Mouse (Mus musculus): Measurements from ENCODE around the gene Bnip3. TPM values are rescaled to one million over a fixed set of nuclear protein-coding genes. Genes with fewer than 3 reads are reported as not detected.

Bnip3 gene
- polyA plus RNA-seq, 1 experiment = 4.7 TPM

DNA sequence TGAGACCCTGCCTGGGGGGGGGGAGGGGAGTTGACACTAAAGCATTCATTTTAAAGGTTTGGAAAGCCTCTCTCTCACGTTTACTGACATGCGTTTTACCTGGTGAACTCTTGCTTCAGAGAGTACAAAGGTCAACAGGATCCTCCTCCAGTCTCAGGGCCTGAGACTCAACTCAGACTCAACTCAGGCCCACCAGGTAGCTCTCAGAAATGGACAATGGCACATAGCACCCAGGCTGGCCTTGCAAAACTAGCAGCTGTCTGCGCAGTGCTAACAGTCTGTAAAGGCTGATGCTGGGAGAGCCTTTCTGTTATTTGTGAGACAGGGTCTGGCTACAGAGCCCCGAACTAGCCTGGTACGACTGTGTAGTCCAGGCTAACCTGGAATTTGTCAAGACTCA, 1.3 kb downstream of the Bnip3 start:
- Histone ChIP-seq H3K4me1 (ENCODE audit: control insufficient read depth, insufficient read depth, insufficient read length) (0 out of 2 replicates have a peak, but pooled peaks cover 5% of the 10 kb centered on the region), H3K27ac (ENCODE audit: insufficient read depth, low read length) (no peak overlapping the region), H3K27me3 (ENCODE audit: control insufficient read depth, insufficient read depth, low read length) (no peaks in the 10 kb centered on the region), H3K36me3 (ENCODE audit: control insufficient read depth, insufficient read depth, low read length) (no peaks in the 10 kb centered on the region), H3K4me3 (ENCODE audit: extremely low read depth, insufficient read depth, insufficient read length) (no peak overlapping the region)
- no peak for TF ChIP-seq CTCF (IDR thresholded peaks at IDR 0.05; ENCODE audit: extremely low read depth, insufficient read depth, insufficient read length, insufficient replicate concordance)
- no peak for TF ChIP-seq POLR2A (IDR thresholded peaks at IDR 0.05; ENCODE audit: low read depth, low read length)
- DNase-seq (ENCODE audit: low read depth in 1 of 2, low spot score in 2 of 2) = no peak
- WGBS = 93% methylated on average over 5 of the region's 5 CpGs

DNA sequence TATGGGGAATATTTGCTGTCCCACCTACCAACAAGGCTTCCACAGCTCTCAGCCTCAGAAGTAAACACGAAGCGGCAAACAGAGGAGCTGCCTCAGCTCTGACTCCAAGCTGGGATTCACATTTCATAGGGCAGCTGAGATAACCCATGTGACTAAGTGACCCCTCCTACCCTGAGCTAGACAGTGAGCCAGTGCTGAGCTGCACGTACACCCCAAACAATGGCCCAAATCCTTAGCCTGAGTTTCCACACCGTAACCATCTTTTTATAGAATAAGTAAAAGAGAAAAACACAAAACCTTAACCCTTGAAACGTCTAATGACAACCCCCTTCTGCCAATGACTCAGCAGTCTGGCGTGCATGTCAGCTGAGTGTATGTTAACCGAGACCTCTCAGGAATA, 2.3 kb downstream of the Bnip3 start:
- DNase-seq (ENCODE audit: low read depth in 1 of 2, low spot score in 2 of 2) = no peak

DNA sequence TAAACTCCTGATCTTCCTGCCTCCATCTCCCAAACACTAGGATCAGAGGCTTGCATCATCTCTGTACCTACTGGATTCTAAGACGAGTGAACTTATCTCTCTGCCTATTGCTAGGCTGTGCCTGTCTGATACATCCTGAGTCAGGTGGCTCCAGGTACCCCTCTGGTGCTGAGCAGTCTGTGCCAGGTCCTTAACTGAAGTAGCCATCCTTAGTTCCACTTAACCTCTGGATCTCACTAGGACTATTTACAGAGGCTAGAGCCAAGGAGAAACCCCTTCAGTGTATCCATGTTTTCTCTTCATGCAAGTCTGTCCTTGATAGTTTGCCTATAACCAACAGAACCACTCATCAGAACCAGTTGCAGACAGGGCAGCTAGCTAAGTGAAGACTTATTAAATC, 2.9 kb downstream of the Bnip3 start:
- Histone ChIP-seq H3K4me1 (ENCODE audit: control insufficient read depth, insufficient read depth, insufficient read length) (0 out of 2 replicates have a peak, but pooled peaks cover 5% of the 10 kb centered on the region), H3K36me3 (ENCODE audit: control insufficient read depth, insufficient read depth, low read length) (no peaks in the 10 kb centered on the region), H3K4me3 (ENCODE audit: extremely low read depth, insufficient read depth, insufficient read length) (no peak overlapping the region), H3K27ac (ENCODE audit: insufficient read depth, low read length) (no peak overlapping the region), H3K27me3 (ENCODE audit: control insufficient read depth, insufficient read depth, low read length) (no peaks in the 10 kb centered on the region)
- no peak for DNase-seq (ENCODE audit: low read depth in 1 of 2, low spot score in 2 of 2)
- 90% methylated on average over 1 of the region's 1 CpGs for WGBS
- TF ChIP-seq CTCF (IDR thresholded peaks at IDR 0.05; ENCODE audit: extremely low read depth, insufficient read depth, insufficient read length, insufficient replicate concordance) = no peak

More for the DNA sequence above, 2.3 kb downstream of the Bnip3 start:
- H3K36me3 ChIP-seq (ENCODE audit: control insufficient read depth, insufficient read depth, low read length) = no peaks in the 10 kb centered on the region
- H3K4me1 ChIP-seq (ENCODE audit: control insufficient read depth, insufficient read depth, insufficient read length) = 0 out of 2 replicates have a peak, but pooled peaks cover 5% of the 10 kb centered on the region
- TF ChIP-seq POLR2A (IDR thresholded peaks at IDR 0.05; ENCODE audit: low read depth, low read length) = no peak
- TF ChIP-seq CTCF (IDR thresholded peaks at IDR 0.05; ENCODE audit: extremely low read depth, insufficient read depth, insufficient read length, insufficient replicate concordance) = no peak
- H3K27ac ChIP-seq (ENCODE audit: insufficient read depth, low read length) = no peak overlapping the region
- H3K27me3 ChIP-seq (ENCODE audit: control insufficient read depth, insufficient read depth, low read length) = no peaks in the 10 kb centered on the region
- 44% methylated on average over 7 of the region's 7 CpGs for WGBS
- no peak overlapping the region for H3K4me3 ChIP-seq (ENCODE audit: extremely low read depth, insufficient read depth, insufficient read length)

DNA sequence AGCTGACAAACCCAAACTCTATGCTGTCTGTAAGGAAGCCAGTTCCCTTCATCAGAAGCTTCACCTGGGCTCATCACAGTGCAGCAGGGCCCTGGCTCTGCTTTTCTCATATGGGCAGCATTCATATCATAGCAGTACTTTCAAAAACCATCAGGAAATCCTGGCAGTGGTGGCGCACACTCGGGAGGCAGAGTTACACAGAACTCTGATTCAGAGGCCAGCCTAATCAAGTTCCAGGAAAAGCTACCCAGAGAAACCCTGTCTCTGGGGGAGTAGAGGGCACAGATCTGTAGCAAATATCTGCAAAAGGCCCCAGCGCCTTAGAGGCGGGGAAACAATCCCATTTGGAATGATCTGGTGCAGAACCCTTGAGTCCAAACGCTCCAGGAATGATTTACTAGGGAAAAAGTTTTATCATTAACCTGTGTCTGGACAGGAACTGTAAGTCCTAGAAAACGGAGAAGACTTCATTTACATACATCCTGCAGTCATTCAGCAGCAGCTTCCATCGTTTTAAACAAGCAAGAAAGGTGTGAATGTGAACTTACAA, 5.4 kb downstream of the Bnip3 start:
- no peaks in the 10 kb centered on the region for H3K4me1 ChIP-seq (ENCODE audit: control insufficient read depth, insufficient read depth, insufficient read length)
- no peak for DNase-seq (ENCODE audit: low read depth in 1 of 2, low spot score in 2 of 2)
- H3K36me3 ChIP-seq (ENCODE audit: control insufficient read depth, insufficient read depth, low read length) = no peaks in the 10 kb centered on the region
- H3K27ac ChIP-seq (ENCODE audit: insufficient read depth, low read length) = no peak overlapping the region
- H3K4me3 ChIP-seq (ENCODE audit: extremely low read depth, insufficient read depth, insufficient read length) = no peak overlapping the region
- no peaks in the 10 kb centered on the region for H3K27me3 ChIP-seq (ENCODE audit: control insufficient read depth, insufficient read depth, low read length)
- WGBS = 68% methylated on average over 7 of the region's 7 CpGs
- no peak for TF ChIP-seq CTCF (IDR thresholded peaks at IDR 0.05; ENCODE audit: extremely low read depth, insufficient read depth, insufficient read length, insufficient replicate concordance)
- TF ChIP-seq POLR2A (IDR thresholded peaks at IDR 0.05; ENCODE audit: low read depth, low read length) = no peak

DNA sequence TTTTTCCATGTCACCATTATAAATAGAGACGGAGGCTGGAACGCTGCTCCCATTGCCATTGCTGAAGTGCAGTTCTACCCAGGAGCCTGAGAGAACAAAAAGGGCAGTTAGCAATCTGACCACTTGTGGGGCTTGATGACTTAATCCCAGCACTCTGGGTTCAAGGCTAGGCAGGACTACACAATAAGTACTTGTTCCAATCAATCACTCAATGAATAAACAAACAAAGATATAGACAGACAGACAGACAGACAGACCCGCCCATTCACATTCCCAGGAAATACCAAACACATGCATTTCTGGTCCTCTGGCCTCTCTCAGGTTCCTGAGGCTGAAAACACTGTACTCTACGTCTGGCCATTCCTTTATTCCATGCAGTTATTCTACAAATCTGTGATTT, 10.6 kb downstream of the Bnip3 start:
- 93% methylated on average over 4 of the region's 4 CpGs for WGBS
- TF ChIP-seq POLR2A (IDR thresholded peaks at IDR 0.05; ENCODE audit: low read depth, low read length) (no peak), CTCF (IDR thresholded peaks at IDR 0.05; ENCODE audit: extremely low read depth, insufficient read depth, insufficient read length, insufficient replicate concordance) (no peak)
- Histone ChIP-seq H3K27ac (ENCODE audit: insufficient read depth, low read length) (no peak overlapping the region), H3K27me3 (ENCODE audit: control insufficient read depth, insufficient read depth, low read length) (no peaks in the 10 kb centered on the region), H3K4me1 (ENCODE audit: control insufficient read depth, insufficient read depth, insufficient read length) (no peaks in the 10 kb centered on the region), H3K4me3 (ENCODE audit: extremely low read depth, insufficient read depth, insufficient read length) (no peak overlapping the region), H3K36me3 (ENCODE audit: control insufficient read depth, insufficient read depth, low read length) (peaks cover 7% of the 10 kb centered on the region)
- no peak for DNase-seq (ENCODE audit: low read depth in 1 of 2, low spot score in 2 of 2)

DNA sequence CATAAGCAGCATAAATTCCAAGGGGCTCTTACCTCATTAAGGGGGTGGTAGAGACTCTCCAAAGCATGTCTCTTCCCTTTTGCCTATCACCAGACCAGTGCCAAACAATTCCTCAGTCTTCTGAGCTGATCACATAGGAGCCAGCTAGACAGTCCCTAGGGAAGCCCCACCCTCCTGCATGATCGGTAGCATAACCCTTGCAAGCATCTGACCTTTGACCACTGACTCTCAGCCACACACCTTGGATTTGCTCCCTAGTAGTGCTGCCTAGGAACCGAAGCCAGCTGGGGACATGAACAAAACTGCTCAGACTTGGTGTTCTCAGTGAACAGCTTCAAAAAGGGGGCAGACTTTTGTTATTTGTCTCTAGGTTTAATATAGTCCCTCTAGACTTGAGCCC, 11.2 kb downstream of the Bnip3 start:
- H3K4me3 ChIP-seq (ENCODE audit: extremely low read depth, insufficient read depth, insufficient read length) = no peak overlapping the region
- no peak overlapping the region for H3K27ac ChIP-seq (ENCODE audit: insufficient read depth, low read length)
- no peak for DNase-seq (ENCODE audit: low read depth in 1 of 2, low spot score in 2 of 2)
- no peaks in the 10 kb centered on the region for H3K4me1 ChIP-seq (ENCODE audit: control insufficient read depth, insufficient read depth, insufficient read length)
- peaks cover 9% of the 10 kb centered on the region for H3K36me3 ChIP-seq (ENCODE audit: control insufficient read depth, insufficient read depth, low read length)
- TF ChIP-seq CTCF (IDR thresholded peaks at IDR 0.05; ENCODE audit: extremely low read depth, insufficient read depth, insufficient read length, insufficient replicate concordance) = no peak
- TF ChIP-seq POLR2A (IDR thresholded peaks at IDR 0.05; ENCODE audit: low read depth, low read length) = no peak
- 85% methylated on average over 2 of the region's 2 CpGs for WGBS
- no peaks in the 10 kb centered on the region for H3K27me3 ChIP-seq (ENCODE audit: control insufficient read depth, insufficient read depth, low read length)

GRCm38 (mm10) chr7:138885365-138886289, 23.7 kb downstream of the Bnip3 start:
- TF ChIP-seq POLR2A (IDR thresholded peaks at IDR 0.05; ENCODE audit: low read depth, low read length) (no peak), CTCF (IDR thresholded peaks at IDR 0.05; ENCODE audit: extremely low read depth, insufficient read depth, insufficient read length, insufficient replicate concordance) (no peak)
- no peaks in the 10 kb centered on the region for H3K27me3 ChIP-seq (ENCODE audit: control insufficient read depth, insufficient read depth, low read length)
- no peak overlapping the region for H3K27ac ChIP-seq (ENCODE audit: insufficient read depth, low read length)
- WGBS = 77% methylated on average over 12 of the region's 13 CpGs
- no peaks in the 10 kb centered on the region for H3K4me1 ChIP-seq (ENCODE audit: control insufficient read depth, insufficient read depth, insufficient read length)
- H3K36me3 ChIP-seq (ENCODE audit: control insufficient read depth, insufficient read depth, low read length) = peaks cover 7% of the 10 kb centered on the region
- no peak for DNase-seq (ENCODE audit: low read depth in 1 of 2, low spot score in 2 of 2)
- no peak overlapping the region for H3K4me3 ChIP-seq (ENCODE audit: extremely low read depth, insufficient read depth, insufficient read length)
